ENCODE assay signal across 10 mouse cellular contexts in genomic region chr7:27501620-27502019, GRCm38 (mm10). TPM values are rescaled to one million over a fixed set of nuclear protein-coding genes. Genes with fewer than 3 reads are reported as not detected.
DNase-seq lines count a peak whose midpoint lies in the region; ATAC-seq and TF ChIP-seq lines count a peak whose summit lies in the region.
"Had no signal": no experiment of that assay in that cellular context is flagged by ENCODE, and none has a peak within 500 bp of the region (broad histone marks: within the 10 kb centered on the region; RNA-seq: fewer than 3 reads in every experiment).

No protein-coding gene starts in this region.

- no peak for DNase-seq in hindbrain, embryonic 10.5 days (ENCODE audit: low spot score)
- DNase-seq in hindbrain, postnatal 0 days (ENCODE audit: low spot score) = no peak
- DNase-seq in heart, embryonic 10.5 days (ENCODE audit: low spot score) = no peak
- peak; percentile 55 to 81 for DNase-seq in lung, postnatal 4 days
- DNase-seq in left cerebral cortex, adult 8-10 months (ENCODE audit: low spot score in 2 of 2) = no peak
- no peak for DNase-seq in spleen, postnatal 14 days (ENCODE audit: low spot score in 2 of 2)
- DNase-seq: cerebellum, adult 8-10 months had no signal

- H3K4me1 ChIP-seq in hindbrain, embryonic 10.5 days (replicated peaks) = peaks cover 18% of the 10 kb centered on the region
- no peaks in the 10 kb centered on the region for H3K4me1 ChIP-seq in hindbrain, postnatal 0 days (ENCODE audit: insufficient read depth, low read length)
- peaks cover 40% of the 10 kb centered on the region for H3K4me1 ChIP-seq in heart, embryonic 10.5 days
- peaks cover 6% of the 10 kb centered on the region for H3K4me1 ChIP-seq in kidney, embryonic 16.5 days (ENCODE audit: insufficient read depth, low read length)
- H3K4me1 ChIP-seq: hindbrain, embryonic 12.5 days had no signal

- peak overlapping the region; percentile 35; the same call in 1 of the 2 replicates for H3K27ac ChIP-seq in hindbrain, embryonic 10.5 days
- H3K27ac ChIP-seq in hindbrain, postnatal 0 days = no peak overlapping the region
- peak overlapping the region; percentile 62 for H3K27ac ChIP-seq in heart, embryonic 10.5 days
- H3K27ac ChIP-seq in kidney, embryonic 16.5 days (ENCODE audit: low read length) = 0 out of 2 replicates have a peak overlapping the region, but pooled peaks have one; percentile 15
- H3K27ac ChIP-seq: hindbrain, embryonic 12.5 days had no signal

- H3K27me3 ChIP-seq in hindbrain, embryonic 10.5 days (ENCODE audit: insufficient read depth, poor library complexity, severe bottlenecking) = no peaks in the 10 kb centered on the region
- H3K27me3 ChIP-seq in hindbrain, postnatal 0 days (ENCODE audit: insufficient read depth, low read length) = no peaks in the 10 kb centered on the region
- no peaks in the 10 kb centered on the region for H3K27me3 ChIP-seq in heart, embryonic 10.5 days (ENCODE audit: insufficient read depth, poor library complexity, severe bottlenecking)
- H3K27me3 ChIP-seq in kidney, embryonic 16.5 days (ENCODE audit: insufficient read depth, low read length) = no peaks in the 10 kb centered on the region
- H3K27me3 ChIP-seq: hindbrain, embryonic 12.5 days had no signal

- TF ChIP-seq CTCF in hindbrain, postnatal 0 days (IDR thresholded peaks at IDR 0.05; ENCODE audit: low read depth) = no peak

- no peaks in the 10 kb centered on the region for H3K9me3 ChIP-seq in hindbrain, embryonic 10.5 days
- no peaks in the 10 kb centered on the region for H3K9me3 ChIP-seq in hindbrain, postnatal 0 days (ENCODE audit: low read length)
- H3K9me3 ChIP-seq in heart, embryonic 10.5 days = no peaks in the 10 kb centered on the region
- no peaks in the 10 kb centered on the region for H3K9me3 ChIP-seq in kidney, embryonic 16.5 days (ENCODE audit: low read length)
- H3K9me3 ChIP-seq: hindbrain, embryonic 12.5 days had no signal

- H3K36me3 ChIP-seq in hindbrain, embryonic 10.5 days = no peaks in the 10 kb centered on the region
- H3K36me3 ChIP-seq in hindbrain, postnatal 0 days (ENCODE audit: insufficient read depth, low read length) = no peaks in the 10 kb centered on the region
- no peaks in the 10 kb centered on the region for H3K36me3 ChIP-seq in heart, embryonic 10.5 days
- H3K36me3 ChIP-seq in kidney, embryonic 16.5 days (ENCODE audit: insufficient read depth, low read length) = no peaks in the 10 kb centered on the region
- H3K36me3 ChIP-seq: hindbrain, embryonic 12.5 days had no signal

- H3K4me2 ChIP-seq in hindbrain, postnatal 0 days (ENCODE audit: low read depth, low read length) = no peak overlapping the region
- H3K4me2 ChIP-seq in kidney, embryonic 16.5 days (replicated peaks; ENCODE audit: low read depth, low read length) = no peak overlapping the region
- H3K4me2 ChIP-seq: hindbrain, embryonic 12.5 days had no signal

- H3K9ac ChIP-seq in hindbrain, postnatal 0 days (replicated peaks; ENCODE audit: low read length) = no peak overlapping the region
- no peak overlapping the region for H3K9ac ChIP-seq in kidney, embryonic 16.5 days (replicated peaks; ENCODE audit: low read length)
- H3K9ac ChIP-seq: hindbrain, embryonic 12.5 days had no signal

- WGBS in hindbrain, embryonic 10.5 days = 77% methylated on average over 4 of the region's 4 CpGs
- 71% methylated on average over 4 of the region's 4 CpGs for WGBS in hindbrain, postnatal 0 days
- WGBS in heart, embryonic 10.5 days = 41% methylated on average over 4 of the region's 4 CpGs
- 68% methylated on average over 4 of the region's 4 CpGs for WGBS in kidney, embryonic 16.5 days

- ATAC-seq in hindbrain, postnatal 0 days = no peak
- no peak for ATAC-seq in kidney, embryonic 16.5 days (ENCODE audit: low FRiP score, low TSS enrichment)
- no peak for ATAC-seq in erythroid progenitor cell, adult 5-6 weeks (replicated peaks; ENCODE audit: low FRiP score, poor library complexity, severe bottlenecking)

- H3K4me3 ChIP-seq in hindbrain, embryonic 10.5 days = no peak overlapping the region
- H3K4me3 ChIP-seq in hindbrain, postnatal 0 days (ENCODE audit: low read length) = no peak overlapping the region
- H3K4me3 ChIP-seq in heart, embryonic 10.5 days = no peak overlapping the region
- H3K4me3 ChIP-seq in kidney, embryonic 16.5 days (ENCODE audit: low read length) = no peak overlapping the region
- H3K4me3 ChIP-seq: hindbrain, embryonic 12.5 days had no signal

RNA-seq across cellular contexts. Expression of gene Prx, which starts 2.5 kb away (rescaled TPM):
- polyA plus RNA-seq in hindbrain, embryonic 10.5 days (2016; fragmentation: Nextera tagmentation; extraction: Ambion mirVana) = 2.5 and 3.4 TPM in 2 replicates
- total RNA-seq in hindbrain, postnatal 0 days (2014; rRNA removed) = 1.8 and 2.1 TPM in 2 replicates
- polyA plus RNA-seq in hindbrain, postnatal 0 days (2015; fragmentation: Nextera tagmentation; extraction: Ambion mirVana) = 2.1 and 2.5 TPM in 2 replicates
- 2.4 and 2.8 TPM in 2 replicates for polyA plus RNA-seq in heart, embryonic 10.5 days (2016; fragmentation: Nextera tagmentation; extraction: Ambion mirVana)
- polyA plus RNA-seq in kidney, embryonic 16.5 days (2015; fragmentation: Nextera tagmentation; extraction: Ambion mirVana) = 4.9 and 5.1 TPM in 2 replicates
- total RNA-seq in erythroid progenitor cell, adult 5-6 weeks (2015; ENCODE audit: low replicate concordance) = 0.36 and 0.42 TPM in 2 replicates
- 1.4 and 5.1 TPM in 2 replicates for total RNA-seq in erythroid progenitor cell, adult 5-6 weeks (2017; ENCODE audit: low replicate concordance)
- under 1 TPM; 0.48 to 0.53 (median 0.52) TPM for total RNA-seq in left cerebral cortex, adult 8-10 months (2022)

RNA-seq across cellular contexts. Expression of gene Sertad1, which starts 14.9 kb away (rescaled TPM):
- 21.5 and 23.6 TPM in 2 replicates for polyA plus RNA-seq in hindbrain, embryonic 10.5 days (2016; fragmentation: Nextera tagmentation; extraction: Ambion mirVana)
- 7.2 and 9.4 TPM in 2 replicates for total RNA-seq in hindbrain, postnatal 0 days (2014; rRNA removed)
- polyA plus RNA-seq in hindbrain, postnatal 0 days (2015; fragmentation: Nextera tagmentation; extraction: Ambion mirVana) = 7.7 and 8.8 TPM in 2 replicates
- 34.8 and 38.9 TPM in 2 replicates for polyA plus RNA-seq in heart, embryonic 10.5 days (2016; fragmentation: Nextera tagmentation; extraction: Ambion mirVana)
- polyA plus RNA-seq in kidney, embryonic 16.5 days (2015; fragmentation: Nextera tagmentation; extraction: Ambion mirVana) = 42.3 and 45.8 TPM in 2 replicates
- total RNA-seq in erythroid progenitor cell, adult 5-6 weeks (2015; ENCODE audit: low replicate concordance) = 1.7 and 6.8 TPM in 2 replicates
- 5.5 and 7.0 TPM in 2 replicates for total RNA-seq in erythroid progenitor cell, adult 5-6 weeks (2017; ENCODE audit: low replicate concordance)
- total RNA-seq in left cerebral cortex, adult 8-10 months (2022) = 10 to 100 TPM; 13.8 to 17.5 (median 14.1) TPM

RNA-seq across cellular contexts. Expression of gene Hipk4, which starts 21.4 kb away (rescaled TPM):
- polyA plus RNA-seq in hindbrain, embryonic 10.5 days (2016; fragmentation: Nextera tagmentation; extraction: Ambion mirVana) = 0.57 and 0.94 TPM in 2 replicates
- 0.73 and 1.8 TPM in 2 replicates for total RNA-seq in hindbrain, postnatal 0 days (2014; rRNA removed)
- polyA plus RNA-seq in hindbrain, postnatal 0 days (2015; fragmentation: Nextera tagmentation; extraction: Ambion mirVana) = 1.6 and 1.9 TPM in 2 replicates
- polyA plus RNA-seq in heart, embryonic 10.5 days (2016; fragmentation: Nextera tagmentation; extraction: Ambion mirVana) = 0.54 and 0.59 TPM in 2 replicates
- polyA plus RNA-seq in kidney, embryonic 16.5 days (2015; fragmentation: Nextera tagmentation; extraction: Ambion mirVana) = 0.70 and 0.73 TPM in 2 replicates
- not detected in 2 replicates for total RNA-seq in erythroid progenitor cell, adult 5-6 weeks (2015; ENCODE audit: low replicate concordance)
- total RNA-seq in erythroid progenitor cell, adult 5-6 weeks (2017; ENCODE audit: low replicate concordance) = not detected in 2 replicates
- total RNA-seq in left cerebral cortex, adult 8-10 months (2022) = under 1 TPM in 3 of 4 experiments, not detected in 1; 0.12 to 0.20 (median 0.14) TPM

RNA-seq across cellular contexts. Expression of gene Sertad3, which starts 28.1 kb away (rescaled TPM):
- 23.0 and 24.2 TPM in 2 replicates for polyA plus RNA-seq in hindbrain, embryonic 10.5 days (2016; fragmentation: Nextera tagmentation; extraction: Ambion mirVana)
- total RNA-seq in hindbrain, postnatal 0 days (2014; rRNA removed) = 5.0 and 6.3 TPM in 2 replicates
- 7.9 and 8.4 TPM in 2 replicates for polyA plus RNA-seq in hindbrain, postnatal 0 days (2015; fragmentation: Nextera tagmentation; extraction: Ambion mirVana)
- 19.0 and 23.8 TPM in 2 replicates for polyA plus RNA-seq in heart, embryonic 10.5 days (2016; fragmentation: Nextera tagmentation; extraction: Ambion mirVana)
- polyA plus RNA-seq in kidney, embryonic 16.5 days (2015; fragmentation: Nextera tagmentation; extraction: Ambion mirVana) = 27.5 and 32.5 TPM in 2 replicates
- total RNA-seq in erythroid progenitor cell, adult 5-6 weeks (2015; ENCODE audit: low replicate concordance) = 9.0 and 9.2 TPM in 2 replicates
- 14.8 and 19.6 TPM in 2 replicates for total RNA-seq in erythroid progenitor cell, adult 5-6 weeks (2017; ENCODE audit: low replicate concordance)
- 1 to 10 TPM; 2.4 to 4.5 (median 3.4) TPM for total RNA-seq in left cerebral cortex, adult 8-10 months (2022)

RNA-seq across cellular contexts. Expression of gene Pld3, which starts 51.4 kb away (rescaled TPM):
- 55.7 and 73.2 TPM in 2 replicates for polyA plus RNA-seq in hindbrain, embryonic 10.5 days (2016; fragmentation: Nextera tagmentation; extraction: Ambion mirVana)
- total RNA-seq in hindbrain, postnatal 0 days (2014; rRNA removed) = 307 and 308 TPM in 2 replicates
- polyA plus RNA-seq in hindbrain, postnatal 0 days (2015; fragmentation: Nextera tagmentation; extraction: Ambion mirVana) = 268 and 287 TPM in 2 replicates
- 54.1 and 55.6 TPM in 2 replicates for polyA plus RNA-seq in heart, embryonic 10.5 days (2016; fragmentation: Nextera tagmentation; extraction: Ambion mirVana)
- 121 and 122 TPM in 2 replicates for polyA plus RNA-seq in kidney, embryonic 16.5 days (2015; fragmentation: Nextera tagmentation; extraction: Ambion mirVana)
- 43.2 and 88.0 TPM in 2 replicates for total RNA-seq in erythroid progenitor cell, adult 5-6 weeks (2015; ENCODE audit: low replicate concordance)
- 19.1 and 26.3 TPM in 2 replicates for total RNA-seq in erythroid progenitor cell, adult 5-6 weeks (2017; ENCODE audit: low replicate concordance)
- total RNA-seq in left cerebral cortex, adult 8-10 months (2022) = 100 to 1,000 TPM; 675 to 760 (median 715) TPM

Comparison
In these comparisons a context has a peak if more than half of its experiments do, and no peak if none do; other contexts are left out.
1. DNase-seq: peak in lung, postnatal 4 days (2 of 2); none in hindbrain, embryonic 10.5 days (single experiment), hindbrain, postnatal 0 days (single experiment), heart, embryonic 10.5 days (single experiment), left cerebral cortex, adult 8-10 months (0 of 2) and spleen, postnatal 14 days (0 of 2).